Mouse (Mus musculus): ENCODE results near the gene Nsun4. TPM values are rescaled to one million over a fixed set of nuclear protein-coding genes. Genes with fewer than 3 reads are reported as not detected.

Gene Nsun4
- 10 to 100 TPM; 13.3 TPM for total RNA-seq (2021)
- long read RNA-seq, experiment 1, transcript Nsun4-202 (6 exons, 2,439 nt) = major isoform, 8 of 11 reads
- long read RNA-seq, experiment 1, partial matches to known transcripts = 1 of 11 reads
- long read RNA-seq, experiment 1, other reads (novel, unspliced or antisense) = 2 of 11 reads
- long read RNA-seq, experiment 2, transcript Nsun4-202 (6 exons, 2,439 nt) = major isoform, 8 of 9 reads
- long read RNA-seq, experiment 2, partial matches to known transcripts = 1 of 9 reads
- long read RNA-seq, experiment 2, other reads (novel, unspliced or antisense) = 0 of 9 reads

GRCm38 (mm10) chr4:116053399-116053961 lies at the start of gene Nsun4:
TSS of gene Nsun4 (minus strand) at chr4:116053876.
- peak; percentile 85 to 92 for DNase-seq (ENCODE audit: low spot score in 2 of 2)

GRCm38 (mm10) chr4:116100959-116101358 lies 47.3 kb upstream of the Nsun4 start:
- DNase-seq (ENCODE audit: low spot score in 2 of 2) = no peak

DNA sequence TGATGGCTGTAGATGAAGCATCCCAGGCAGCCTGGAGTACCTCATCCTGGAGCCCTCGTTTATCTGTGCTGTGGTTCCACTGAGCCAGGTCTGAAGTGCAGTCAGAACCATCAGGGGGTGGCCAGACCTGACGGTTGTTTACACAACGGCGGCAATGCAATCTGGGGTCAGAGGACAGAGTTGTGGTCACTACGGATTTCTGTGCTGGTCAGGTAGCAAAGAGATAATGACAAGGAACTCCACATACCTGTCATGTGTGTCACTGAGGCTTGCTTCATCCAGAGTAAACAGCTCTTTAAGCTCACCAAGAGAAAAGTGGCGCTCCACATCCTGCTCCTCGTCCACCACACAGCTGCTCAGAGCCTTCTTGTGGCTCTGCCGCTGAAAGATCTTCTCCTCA lies 43.5 kb upstream of the Nsun4 start:
- DNase-seq (ENCODE audit: low spot score in 2 of 2) = no peak

DNA sequence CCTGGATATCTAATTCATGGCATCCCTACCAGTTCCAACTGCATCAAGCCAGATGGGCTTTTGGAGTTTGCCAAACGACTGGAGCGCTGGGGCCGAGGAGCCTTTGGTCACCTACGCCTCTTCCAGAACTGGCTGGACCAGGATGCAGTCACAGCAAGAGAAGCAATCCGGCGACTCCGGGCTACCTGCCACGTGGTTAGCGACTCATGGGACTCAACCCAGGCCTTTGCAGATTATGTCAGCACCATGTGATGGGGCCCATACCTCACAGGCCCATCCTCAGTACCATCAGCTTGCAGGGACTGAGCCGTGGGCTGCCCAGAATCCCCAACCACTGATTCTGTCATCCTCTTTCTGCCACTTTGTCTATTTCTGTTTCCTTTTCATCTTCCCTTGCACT lies 42.6 kb upstream of the Nsun4 start:
- DNase-seq (ENCODE audit: low spot score in 2 of 2) = no peak

GRCm38 (mm10) chr4:116088510-116089249 lies 35.0 kb upstream of the Nsun4 start:
- DNase-seq (ENCODE audit: low spot score in 2 of 2) = peak in 1 of 2 experiments; percentile 5

DNA sequence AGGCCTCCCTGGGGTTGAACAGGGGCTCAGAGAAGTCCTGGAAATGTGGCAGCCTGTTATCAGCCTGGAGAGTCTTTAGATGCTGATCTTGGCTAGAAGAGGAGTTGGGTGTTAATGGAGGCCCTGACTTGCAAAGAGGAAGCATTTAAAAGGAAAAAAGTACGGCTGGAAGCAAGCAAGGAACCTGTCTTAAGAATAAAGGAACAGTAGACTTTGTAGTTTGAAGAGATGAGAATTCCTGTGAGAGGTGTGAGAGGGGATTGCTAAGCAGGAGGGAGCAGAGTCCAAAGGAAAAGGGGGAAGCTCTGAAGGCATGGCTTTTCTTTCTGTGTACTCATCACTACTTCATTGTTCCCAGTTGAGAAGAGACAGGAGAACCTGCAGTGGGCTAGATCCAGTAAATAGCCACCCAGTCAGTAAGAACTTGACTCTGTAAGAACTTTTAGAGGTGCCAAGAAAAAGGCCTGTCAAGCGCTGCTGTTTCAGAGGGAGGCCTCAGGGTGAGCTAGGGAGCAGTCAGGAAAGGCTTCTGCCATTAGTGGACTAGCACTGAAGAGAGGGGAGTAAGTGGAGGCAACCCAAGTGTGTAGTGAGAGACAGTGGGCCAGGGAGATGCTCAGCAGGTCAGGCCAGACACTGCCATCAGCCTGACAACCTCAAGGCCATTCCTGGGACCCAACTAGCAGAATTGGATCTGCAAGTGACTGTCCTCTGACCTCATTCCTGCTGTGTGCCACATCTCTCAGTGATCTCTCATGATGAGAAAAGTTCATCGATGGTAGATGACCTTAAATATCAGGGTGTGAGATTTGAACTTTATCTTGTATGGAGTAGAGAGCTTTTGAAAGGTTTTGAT lies 23.8 kb upstream of the Nsun4 start:
- DNase-seq (ENCODE audit: low spot score in 2 of 2) = no peak

GRCm38 (mm10) chr4:116076369-116077231 lies 22.9 kb upstream of the Nsun4 start:
- peak; percentile 21 to 36 for DNase-seq (ENCODE audit: low spot score in 2 of 2)

- DNase-seq (ENCODE audit: low spot score in 2 of 2) = peak; percentile 33 to 54
These were observed 22.1 kb upstream of the Nsun4 start for GRCm38 (mm10) chr4:116075631-116076368.

GRCm38 (mm10) chr4:116074861-116075620 lies 21.4 kb upstream of the Nsun4 start, which contains the start of the genes Uqcrh and Lrrc41:
TSS of gene Uqcrh (minus strand) at chr4:116075071.
TSS of gene Lrrc41 (plus strand) at chr4:116075269.
- DNase-seq (ENCODE audit: low spot score in 2 of 2) = peak; percentile 92 to 95

DNA sequence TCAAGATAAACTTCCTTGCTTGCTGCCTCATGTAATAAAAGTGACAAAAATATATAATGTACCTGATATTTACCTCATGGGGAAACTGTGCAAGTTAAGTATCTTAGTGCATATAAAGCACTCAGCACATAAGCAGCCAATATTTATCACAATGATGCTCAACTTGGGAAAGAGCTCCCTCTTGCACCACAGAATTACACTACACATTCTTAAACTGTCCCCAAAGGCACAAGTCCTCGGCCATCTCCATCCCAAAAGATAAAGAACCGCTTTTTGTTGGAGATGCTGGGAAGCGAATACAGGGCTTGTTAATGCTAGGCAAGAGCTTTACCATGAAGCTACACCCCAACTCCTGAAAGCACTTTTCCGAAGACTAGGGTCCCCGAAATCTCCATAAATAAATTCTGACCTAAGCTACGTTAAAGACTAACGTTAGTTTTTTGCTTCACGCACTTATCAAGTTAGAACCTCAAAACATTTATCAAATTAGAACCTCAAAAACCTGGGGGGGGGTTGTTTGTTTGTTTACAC lies 20.5 kb upstream of the Nsun4 start:
- DNase-seq (ENCODE audit: low spot score in 2 of 2) = no peak

GRCm38 (mm10) chr4:116073146-116073545 lies 19.5 kb upstream of the Nsun4 start:
- DNase-seq (ENCODE audit: low spot score in 2 of 2) = no peak

DNA sequence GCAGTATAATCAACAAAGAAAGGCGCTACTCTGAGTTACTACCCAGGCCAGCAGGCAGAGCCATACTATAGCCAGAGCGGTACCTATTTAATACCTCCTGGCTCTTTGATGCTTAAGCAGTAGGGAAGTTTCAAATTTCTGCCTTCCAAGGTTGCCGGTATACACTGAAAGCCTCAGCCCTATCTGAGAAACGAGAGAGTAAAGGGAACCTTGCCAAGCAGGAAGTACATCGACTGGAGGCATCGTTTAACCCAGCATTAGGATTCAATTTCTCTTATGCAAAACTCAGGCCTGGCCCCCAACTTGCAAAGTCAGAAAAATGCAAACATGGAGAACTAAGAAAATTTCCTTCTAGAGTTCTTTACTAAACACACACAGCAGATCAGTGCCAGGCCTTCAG lies 16.4 kb upstream of the Nsun4 start:
- no peak for DNase-seq (ENCODE audit: low spot score in 2 of 2)

DNA sequence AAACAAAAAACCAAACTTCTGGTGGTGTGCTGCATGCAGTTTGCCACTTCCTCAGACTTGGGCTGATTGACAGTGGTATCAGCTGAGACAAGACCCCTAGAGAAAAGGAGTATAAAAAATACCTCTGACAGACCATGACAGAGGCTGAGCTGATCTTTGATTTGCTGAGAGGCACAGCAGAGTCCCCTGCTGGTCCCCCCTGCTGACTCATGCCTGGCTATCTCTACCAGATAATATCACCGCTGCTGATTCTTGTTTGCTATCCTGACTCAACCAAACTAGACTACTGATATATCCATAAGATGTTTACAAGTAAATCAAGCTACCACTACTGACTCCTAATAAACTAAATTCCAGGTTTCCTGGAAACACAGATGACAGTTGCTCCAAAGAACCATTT lies 10.2 kb upstream of the Nsun4 start:
- DNase-seq (ENCODE audit: low spot score in 2 of 2) = no peak

GRCm38 (mm10) chr4:116059012-116059726 lies 5.5 kb upstream of the Nsun4 start:
- no peak for DNase-seq (ENCODE audit: low spot score in 2 of 2)

GRCm38 (mm10) chr4:116057559-116057958 lies 3.9 kb upstream of the Nsun4 start:
- no peak for DNase-seq (ENCODE audit: low spot score in 2 of 2)

- peak in 1 of 2 experiments; percentile 7 for DNase-seq (ENCODE audit: low spot score in 2 of 2)
These were observed 966 bp downstream of the Nsun4 start for GRCm38 (mm10) chr4:116052526-116053293.

DNA sequence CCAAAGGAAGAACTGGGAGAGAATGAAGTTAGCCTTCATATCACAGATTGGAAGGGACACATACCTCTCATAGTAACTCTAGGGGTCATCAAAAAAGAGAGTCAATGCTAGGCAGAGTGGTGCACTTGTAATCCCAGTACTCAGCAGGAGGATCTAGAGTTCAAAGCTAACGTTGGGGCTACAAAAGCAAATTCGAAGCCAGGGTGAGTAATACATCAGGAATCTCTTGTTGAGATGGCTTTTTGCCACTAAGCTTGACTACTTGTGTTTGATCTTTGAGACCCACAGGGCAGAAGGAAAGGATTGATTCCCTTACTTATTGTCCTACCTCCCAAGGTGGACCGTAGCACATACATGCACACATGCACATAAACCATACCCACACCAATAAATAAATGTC lies 4.5 kb downstream of the Nsun4 start:
- no peak for DNase-seq (ENCODE audit: low spot score in 2 of 2)
